Mouse (Mus musculus) liver, postnatal 0 days (tissue): ENCODE data around the gene Pcx. TPM values are rescaled to one million over a fixed set of nuclear protein-coding genes. Genes with fewer than 3 reads are reported as not detected.

Source experiments
- ATAC-seq: fragments of 200-750 bp; cut with Nextera tagmentation; 2 replicates; pipeline ENCODE4 v1.8.0; 2017; ENCODE audit warnings: mild to moderate bottlenecking, moderate library complexity
- DNase-seq: peaks from one replicate; pipeline ENCODE4 v3.0.0-alpha.2; 2016
- H3K27ac ChIP-seq: fragments of 300-500 bp; sonication (generic); 2 replicates; pipeline ENCODE4 v1.5.1; 2014; ENCODE audit warnings: antibody characterized with exemption, moderate library complexity, mild to moderate bottlenecking, low read depth
- H3K27me3 ChIP-seq: fragments of 300-500 bp; sonication (generic); 2 replicates; pipeline ENCODE4 v1.6.1; 2014; ENCODE audit warnings: low read length, control low read depth, mixed read lengths; ENCODE audit not compliant: insufficient read depth
- H3K36me3 ChIP-seq: fragments of 300-500 bp; sonication (generic); replicated peaks from 2 replicates; pipeline ENCODE4 v1.6.1; 2014; ENCODE audit warnings: mild to moderate bottlenecking, control low read depth, low read length, moderate library complexity, mixed read lengths; ENCODE audit not compliant: insufficient read depth
- H3K4me1 ChIP-seq: fragments of 300-500 bp; sonication (generic); 2 replicates; pipeline ENCODE4 v1.6.1; 2014; ENCODE audit warnings: antibody characterized with exemption, mild to moderate bottlenecking, control low read depth; ENCODE audit not compliant: insufficient read depth
- H3K4me2 ChIP-seq: fragments of 300-500 bp; sonication (generic); 2 replicates; pipeline ENCODE4 v1.6.1; 2014; ENCODE audit warnings: low read depth, mild to moderate bottlenecking, low read length, moderate library complexity, mixed read lengths
- H3K4me3 ChIP-seq: fragments of 300-500 bp; sonication (generic); 2 replicates; pipeline ENCODE4 v1.5.1; 2014; ENCODE audit warnings: low read depth, low read length
- H3K9ac ChIP-seq: fragments of 300-500 bp; sonication (generic); replicated peaks from 2 replicates; pipeline ENCODE4 v1.6.1; 2014; ENCODE audit warnings: mild to moderate bottlenecking, moderate library complexity
- H3K9me3 ChIP-seq: fragments of 300-500 bp; sonication (generic); 2 replicates; pipeline ENCODE4 v1.6.1; 2016; ENCODE audit warnings: mild to moderate bottlenecking, control low read depth, low read length, mixed read lengths
- CTCF ChIP-seq: sonication (generic); IDR thresholded peaks from 2 replicates; pipeline ENCODE4 v1.5.1; 2016; ENCODE audit warnings: antibody characterized with exemption, low read depth
- EP300 ChIP-seq: IDR thresholded peaks from 2 replicates; pipeline ENCODE4 v1.6.1; 2016; ENCODE audit warnings: antibody characterized with exemption, low read depth, mild to moderate bottlenecking
- WGBS: fragments of 180-500 bp; shearing (Covaris S2); extraction: QIAGEN DNeasy Blood & Tissue Kit; methylation state at CpG from one replicate; pipeline ENCODE4 v1.1.7; 2014; ENCODE audit not compliant: insufficient replicate concordance; 5-methylcytosine and 5-hydroxymethylcytosine counted together
- microRNA-seq: library from miRNA; unstranded; fragments of <30 nt; microRNA quantifications from one replicate; pipeline ENCODE4, GENCODE M21; 2016
- polyA plus RNA-seq: library from polyadenylated mRNA; unstranded; fragments of >200 nt; fragmentation: Nextera tagmentation; extraction: Ambion mirVana; gene quantifications from 2 replicates; pipeline ENCODE4 v1.2.1, GENCODE M21; 2015

Pcx gene
- polyA plus RNA-seq, 1 experiment from 2014 or later: 283 TPM

DNA sequence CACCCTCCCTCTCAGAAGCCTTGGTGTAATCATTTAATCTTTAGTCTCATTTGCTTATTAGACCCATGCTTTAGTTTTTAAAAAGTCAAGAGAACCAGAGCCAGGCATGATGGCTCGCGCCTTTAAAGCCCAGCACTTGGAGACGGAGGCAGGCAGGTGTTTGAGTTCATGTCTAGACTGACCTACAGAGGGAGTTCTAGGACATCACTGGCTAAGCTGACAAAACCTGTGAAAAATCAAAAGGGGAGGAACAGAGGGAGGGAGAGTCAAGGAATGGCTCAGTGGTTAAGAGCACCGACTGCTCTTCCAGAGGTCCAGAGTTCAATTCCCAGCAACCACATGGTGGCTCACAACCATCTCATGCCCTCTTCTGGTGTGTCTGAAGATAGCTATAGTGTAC is 125.7 kb downstream of the Pcx start:
- H3K27me3 ChIP-seq: no peaks in the 10 kb centered on the region
- H3K27ac ChIP-seq: no peak overlapping the region
- no peaks in the 10 kb centered on the region for H3K4me1 ChIP-seq
- no peaks in the 10 kb centered on the region for H3K36me3 ChIP-seq
- H3K4me2 ChIP-seq: no peak overlapping the region
- H3K4me3 ChIP-seq: no peak overlapping the region
- ATAC-seq (no peak), DNase-seq (no peak)
- H3K9me3 ChIP-seq: no peaks in the 10 kb centered on the region
- no peak overlapping the region for H3K9ac ChIP-seq
- no peak for TF ChIP-seq EP300
- no peak for TF ChIP-seq CTCF
- 56% methylated on average over 4 of the region's 4 CpGs for WGBS

DNA sequence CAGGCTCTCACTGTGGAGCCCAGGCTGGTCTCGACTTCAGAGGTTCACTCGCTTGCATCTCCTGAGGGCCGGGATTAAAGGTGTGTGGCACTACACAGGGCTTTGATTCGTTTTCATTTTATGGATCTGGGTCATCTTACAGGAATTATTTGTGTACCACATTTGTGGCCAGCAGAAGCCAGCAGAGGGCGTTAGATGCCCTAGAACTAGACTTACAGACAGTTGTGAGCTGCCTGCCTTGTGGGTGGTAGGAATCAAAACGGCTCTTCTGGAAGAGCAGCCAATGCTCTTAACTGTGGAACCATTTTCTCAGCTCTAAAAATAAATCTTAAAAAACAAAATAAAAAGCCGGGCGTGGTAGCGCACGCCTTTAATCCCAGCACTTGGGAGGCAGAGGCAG is 134.0 kb downstream of the Pcx start:
- TF ChIP-seq CTCF: peak; percentile 46
- TF ChIP-seq EP300: no peak
- no peak for ATAC-seq
- WGBS: 40% methylated on average over 10 of the region's 10 CpGs
- Histone ChIP-seq H3K9me3 (no peaks in the 10 kb centered on the region), H3K27me3 (no peaks in the 10 kb centered on the region), H3K9ac (no peak overlapping the region), H3K27ac (no peak overlapping the region), H3K4me2 (no peak overlapping the region), H3K4me3 (no peak overlapping the region), H3K36me3 (no peaks in the 10 kb centered on the region), H3K4me1 (no peaks in the 10 kb centered on the region)
- DNase-seq: peak; percentile 34

DNA sequence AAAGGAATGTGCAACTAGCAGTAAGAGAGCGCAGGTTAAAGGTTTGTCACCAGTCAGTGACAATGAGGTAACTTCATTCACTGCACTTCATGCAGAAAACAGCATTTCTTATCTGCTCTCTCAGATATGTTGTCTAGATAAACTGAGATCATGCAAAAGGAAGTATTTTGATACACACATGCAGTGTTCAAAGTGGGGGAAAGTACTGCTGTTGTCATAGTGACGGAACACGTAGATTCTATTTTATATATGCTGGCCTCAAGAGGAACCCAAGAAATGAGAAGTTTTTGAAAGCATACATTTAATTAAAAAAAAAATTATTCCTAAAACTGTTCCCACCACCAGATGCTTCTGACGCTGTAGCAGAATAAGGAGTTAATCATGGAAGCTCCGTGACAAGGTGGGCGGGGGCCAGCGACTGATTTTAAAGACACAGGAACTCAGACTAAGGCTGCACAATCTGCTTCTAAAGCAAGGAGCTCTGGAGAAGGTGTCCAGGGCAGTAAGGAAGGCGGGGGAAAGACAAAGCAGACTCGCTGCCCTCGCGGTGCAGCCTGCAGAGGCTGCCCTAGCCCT is 136.7 kb downstream of the Pcx start:
- WGBS: 77% methylated on average over 11 of the region's 11 CpGs
- no peak for ATAC-seq
- no peak overlapping the region for H3K27ac ChIP-seq
- TF ChIP-seq EP300 (no peak), CTCF (no peak)
- H3K9me3 ChIP-seq: no peaks in the 10 kb centered on the region
- no peak for DNase-seq
- H3K4me1 ChIP-seq: no peaks in the 10 kb centered on the region
- H3K27me3 ChIP-seq: no peaks in the 10 kb centered on the region
- no peak overlapping the region for H3K4me3 ChIP-seq
- no peak overlapping the region for H3K4me2 ChIP-seq
- H3K36me3 ChIP-seq: no peaks in the 10 kb centered on the region
- no peak overlapping the region for H3K9ac ChIP-seq

DNA sequence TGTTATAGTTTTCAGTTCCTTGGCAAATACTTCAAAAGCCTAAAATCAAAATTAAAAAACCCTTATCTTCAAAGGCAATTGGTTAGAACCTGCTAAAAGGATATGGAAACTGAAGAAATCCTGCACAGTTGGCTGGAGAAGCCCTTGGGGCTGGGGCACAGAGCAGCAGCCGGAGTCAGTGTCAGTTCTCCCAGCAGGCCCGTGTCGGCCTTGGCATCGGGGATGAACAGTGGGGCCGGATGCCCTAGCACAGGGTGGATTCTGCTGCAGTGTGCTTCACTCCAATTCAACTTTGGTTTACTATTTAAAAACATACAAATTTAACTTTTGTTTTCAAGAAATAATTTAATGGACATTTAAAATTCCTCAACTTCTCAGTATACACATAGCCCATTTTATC is 147.9 kb downstream of the Pcx start:
- TF ChIP-seq CTCF (no peak), EP300 (no peak)
- Histone ChIP-seq H3K27me3 (no peaks in the 10 kb centered on the region), H3K4me3 (no peak overlapping the region), H3K9ac (no peak overlapping the region), H3K27ac (no peak overlapping the region), H3K4me2 (no peak overlapping the region), H3K36me3 (no peaks in the 10 kb centered on the region), H3K9me3 (no peaks in the 10 kb centered on the region), H3K4me1 (no peaks in the 10 kb centered on the region)
- DNase-seq (no peak), ATAC-seq (no peak)
- 86% methylated on average over 5 of the region's 5 CpGs for WGBS

GRCm38 (mm10) chr19:4666815-4667214 is 156.5 kb downstream of the Pcx start:
- Histone ChIP-seq H3K27ac (no peak overlapping the region), H3K9ac (no peak overlapping the region), H3K27me3 (no peaks in the 10 kb centered on the region), H3K4me1 (no peaks in the 10 kb centered on the region), H3K4me2 (no peak overlapping the region), H3K4me3 (no peak overlapping the region), H3K36me3 (no peaks in the 10 kb centered on the region), H3K9me3 (no peaks in the 10 kb centered on the region)
- DNase-seq (no peak), ATAC-seq (no peak)
- no peak for TF ChIP-seq EP300
- peak; percentile 31 for TF ChIP-seq CTCF

GRCm38 (mm10) chr19:4670776-4671175 is 160.5 kb downstream of the Pcx start:
- Histone ChIP-seq H3K27me3 (no peaks in the 10 kb centered on the region), H3K4me2 (no peak overlapping the region), H3K4me3 (no peak overlapping the region), H3K4me1 (no peaks in the 10 kb centered on the region), H3K9me3 (no peaks in the 10 kb centered on the region), H3K9ac (no peak overlapping the region), H3K36me3 (no peaks in the 10 kb centered on the region), H3K27ac (no peak overlapping the region)
- ATAC-seq (no peak), DNase-seq (no peak)
- TF ChIP-seq EP300 (no peak), CTCF (no peak)
- 53% methylated on average over 4 of the region's 4 CpGs for WGBS

Small RNA genes lying within 50 kb of the gene (microRNA-seq; reads per million reads assigned to microRNA genes)
- not detected for gene Mir6986

Other genes with a start within 250 kb of the Pcx start
- 3.3 and 3.4 TPM in 2 replicates for gene Ssh3, start 241.3 kb upstream of the Pcx start, polyA plus RNA-seq
- 0.54 and 0.92 TPM in 2 replicates for gene Ankrd13d, start 227.3 kb upstream of the Pcx start, polyA plus RNA-seq
- gene Grk2, start 204.2 kb upstream of the Pcx start, polyA plus RNA-seq: 11.9 and 14.8 TPM in 2 replicates
- 7.8 and 8.5 TPM in 2 replicates for gene Kdm2a, start 112.2 kb upstream of the Pcx start, polyA plus RNA-seq
- gene Rhod, start 71.0 kb upstream of the Pcx start, polyA plus RNA-seq: 14.8 and 19.0 TPM in 2 replicates
- 0.15 and 0.19 TPM in 2 replicates for gene Syt12, start 33.0 kb upstream of the Pcx start, polyA plus RNA-seq
- 5.8 and 7.6 TPM in 2 replicates for gene 2010003K11Rik, start 11.9 kb upstream of the Pcx start, polyA plus RNA-seq
- gene Lrfn4, start 105.2 kb downstream of the Pcx start, polyA plus RNA-seq: 0.15 and 0.21 TPM in 2 replicates
- 16.6 and 17.3 TPM in 2 replicates for gene Rce1, start 115.2 kb downstream of the Pcx start, polyA plus RNA-seq
- gene Gm960, start 188.2 kb downstream of the Pcx start, polyA plus RNA-seq: 0.21 and 0.33 TPM in 2 replicates
- 0.59 and 0.72 TPM in 2 replicates for gene Sptbn2, start 200.7 kb downstream of the Pcx start, polyA plus RNA-seq
- 14.1 TPM in 2 replicates for gene Rbm4b, start 246.0 kb downstream of the Pcx start, polyA plus RNA-seq